Mouse (Mus musculus): ENCODE results near the gene Ddost. TPM values are rescaled to one million over a fixed set of nuclear protein-coding genes. Genes with fewer than 3 reads are reported as not detected.

The Ddost gene
- polyA plus RNA-seq, 1 experiment from 2014 or later, result 185 TPM

DNA sequence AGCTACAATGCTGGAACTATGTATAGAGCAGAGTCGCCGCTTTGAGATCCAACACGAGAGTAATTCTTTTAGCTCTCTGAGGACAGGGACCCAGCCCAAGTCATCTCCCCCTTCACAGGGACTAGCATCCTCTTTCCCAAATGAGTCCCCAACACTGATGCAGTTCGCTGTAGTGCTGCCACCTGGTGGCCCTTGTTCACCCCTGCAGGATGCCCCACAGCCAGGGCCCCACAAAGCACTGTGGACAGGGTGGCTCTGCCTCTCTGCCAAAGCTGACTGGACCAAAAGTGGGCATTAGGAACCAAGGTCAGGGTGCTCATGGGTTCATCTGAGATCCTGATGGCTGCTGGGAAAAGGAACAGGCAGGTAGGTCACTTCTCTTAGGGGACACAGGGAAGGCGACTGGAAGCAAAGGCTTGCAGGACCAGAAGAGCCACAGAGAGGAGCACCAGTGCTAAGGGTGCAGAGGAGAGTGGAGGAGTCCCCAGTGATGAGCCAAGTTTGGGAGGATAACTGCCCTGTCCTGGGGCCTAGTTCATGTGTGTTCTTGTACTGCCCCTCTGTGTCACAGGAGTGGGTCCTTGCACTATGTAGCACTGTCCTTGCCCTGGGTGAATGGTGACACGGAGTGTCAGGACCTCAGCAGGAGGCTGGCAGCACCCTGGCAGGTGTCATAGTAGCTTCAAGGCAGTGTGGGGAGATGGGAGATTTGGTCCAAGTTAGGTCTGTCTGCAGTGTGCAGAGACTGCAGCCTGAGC lies 14.2 kb downstream of the Ddost start:
- no peaks in the 10 kb centered on the region for H3K27me3 ChIP-seq (ENCODE audit: control insufficient read depth, insufficient read depth, low read depth, low read length)
- no peaks in the 10 kb centered on the region for H3K9me3 ChIP-seq (replicated peaks; ENCODE audit: control insufficient read depth, low read length)
- 48% methylated on average over 6 of the region's 6 CpGs for whole genome bisulfite sequencing (ENCODE audit: insufficient replicate concordance)
- no peak overlapping the region for H3K9ac ChIP-seq (ENCODE audit: low read depth, low read length)
- H3K4me3 ChIP-seq (ENCODE audit: low read depth, low read length), result no peak overlapping the region
- H3K4me2 ChIP-seq (ENCODE audit: low read depth, low read length), result no peak overlapping the region
- 0 out of 2 replicates have a peak, but pooled peaks have one; percentile 30 for ATAC-seq (ENCODE audit: low read depth)
- 0 out of 2 replicates have a peak, but pooled peaks cover 1% of the 10 kb centered on the region for H3K4me1 ChIP-seq (ENCODE audit: control insufficient read depth, low read depth, low read length)
- H3K27ac ChIP-seq (ENCODE audit: low read length), result no peak overlapping the region
- peaks cover 12% of the 10 kb centered on the region for H3K36me3 ChIP-seq (ENCODE audit: control insufficient read depth, insufficient read depth)

DNA sequence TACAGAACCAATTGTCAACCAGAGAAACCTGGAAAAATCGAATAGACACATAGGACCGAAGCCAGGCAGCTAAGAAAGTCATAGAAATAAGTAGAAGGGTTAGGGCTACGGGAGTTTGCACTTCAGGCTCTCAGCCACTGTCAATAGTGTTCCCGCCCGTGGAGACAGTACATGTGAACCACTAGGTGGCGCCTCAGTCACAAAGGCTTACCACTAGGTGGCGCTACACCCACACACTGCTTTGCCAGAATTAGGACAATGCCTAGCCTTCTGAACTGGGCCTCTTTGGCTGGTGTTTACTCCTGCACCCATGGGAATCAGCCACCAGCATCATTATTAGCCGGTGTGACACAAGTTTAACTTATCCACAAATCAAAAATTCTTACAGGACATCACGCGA lies 15.0 kb downstream of the Ddost start:
- peaks cover 2% of the 10 kb centered on the region for H3K4me1 ChIP-seq (ENCODE audit: control insufficient read depth, low read depth, low read length)
- ATAC-seq (ENCODE audit: low read depth), result peak; percentile 22; the same call in 1 of the 2 replicates
- no peaks in the 10 kb centered on the region for H3K9me3 ChIP-seq (replicated peaks; ENCODE audit: control insufficient read depth, low read length)
- H3K36me3 ChIP-seq (ENCODE audit: control insufficient read depth, insufficient read depth), result peaks cover 8% of the 10 kb centered on the region
- no peaks in the 10 kb centered on the region for H3K27me3 ChIP-seq (ENCODE audit: control insufficient read depth, insufficient read depth, low read depth, low read length)
- no peak overlapping the region for H3K4me2 ChIP-seq (ENCODE audit: low read depth, low read length)
- H3K27ac ChIP-seq (ENCODE audit: low read length), result no peak overlapping the region
- 31% methylated on average over 10 of the region's 10 CpGs for WGBS (ENCODE audit: insufficient replicate concordance)
- no peak overlapping the region for H3K4me3 ChIP-seq (ENCODE audit: low read depth, low read length)
- H3K9ac ChIP-seq (ENCODE audit: low read depth, low read length), result no peak overlapping the region

DNA sequence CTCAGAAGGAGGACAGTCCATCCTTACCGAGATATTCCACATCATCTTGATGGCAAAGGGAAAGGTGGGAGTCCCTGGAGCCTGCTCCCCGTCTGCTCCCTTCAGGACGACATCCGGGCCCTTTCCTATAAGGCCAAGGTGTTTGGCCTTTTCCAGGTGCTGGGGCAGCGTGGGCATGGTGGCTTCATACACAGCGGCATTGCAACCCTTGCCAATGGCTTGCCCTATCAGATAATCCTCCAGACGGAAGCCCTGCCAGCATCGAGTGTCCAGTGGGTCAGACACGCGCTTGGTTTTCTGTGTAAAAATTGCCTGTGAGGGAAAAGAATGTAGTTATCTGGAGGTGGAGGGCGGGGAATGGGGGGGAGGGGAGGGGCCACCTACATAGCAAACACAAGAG lies 16.2 kb downstream of the Ddost start:
- H3K4me1 ChIP-seq (ENCODE audit: control insufficient read depth, low read depth, low read length), result peaks cover 8% of the 10 kb centered on the region
- 71% methylated on average over 11 of the region's 11 CpGs for WGBS (ENCODE audit: insufficient replicate concordance)

GRCm38 (mm10) chr4:138321488-138321887 lies 17.0 kb downstream of the Ddost start:
- Histone ChIP-seq H3K9ac (ENCODE audit: low read depth, low read length) (no peak overlapping the region), H3K4me2 (ENCODE audit: low read depth, low read length) (no peak overlapping the region), H3K27ac (ENCODE audit: low read length) (no peak overlapping the region), H3K4me3 (ENCODE audit: low read depth, low read length) (no peak overlapping the region), H3K27me3 (ENCODE audit: control insufficient read depth, insufficient read depth, low read depth, low read length) (no peaks in the 10 kb centered on the region), H3K9me3 (replicated peaks; ENCODE audit: control insufficient read depth, low read length) (no peaks in the 10 kb centered on the region), H3K4me1 (ENCODE audit: control insufficient read depth, low read depth, low read length) (peaks cover 12% of the 10 kb centered on the region), H3K36me3 (ENCODE audit: control insufficient read depth, insufficient read depth) (peaks cover 2% of the 10 kb centered on the region; the same call in 1 of the 2 replicates)
- WGBS (ENCODE audit: insufficient replicate concordance), result 56% methylated on average over 7 of the region's 7 CpGs
- ATAC-seq (ENCODE audit: low read depth), result no peak

More for the DNA sequence above, 16.2 kb downstream of the Ddost start:
- Histone ChIP-seq H3K27ac (ENCODE audit: low read length) (no peak overlapping the region), H3K9ac (ENCODE audit: low read depth, low read length) (no peak overlapping the region), H3K27me3 (ENCODE audit: control insufficient read depth, insufficient read depth, low read depth, low read length) (no peaks in the 10 kb centered on the region), H3K4me2 (ENCODE audit: low read depth, low read length) (no peak overlapping the region), H3K4me3 (ENCODE audit: low read depth, low read length) (no peak overlapping the region), H3K36me3 (ENCODE audit: control insufficient read depth, insufficient read depth) (peaks cover 7% of the 10 kb centered on the region), H3K9me3 (replicated peaks; ENCODE audit: control insufficient read depth, low read length) (no peaks in the 10 kb centered on the region)
- no peak for ATAC-seq (ENCODE audit: low read depth)

DNA sequence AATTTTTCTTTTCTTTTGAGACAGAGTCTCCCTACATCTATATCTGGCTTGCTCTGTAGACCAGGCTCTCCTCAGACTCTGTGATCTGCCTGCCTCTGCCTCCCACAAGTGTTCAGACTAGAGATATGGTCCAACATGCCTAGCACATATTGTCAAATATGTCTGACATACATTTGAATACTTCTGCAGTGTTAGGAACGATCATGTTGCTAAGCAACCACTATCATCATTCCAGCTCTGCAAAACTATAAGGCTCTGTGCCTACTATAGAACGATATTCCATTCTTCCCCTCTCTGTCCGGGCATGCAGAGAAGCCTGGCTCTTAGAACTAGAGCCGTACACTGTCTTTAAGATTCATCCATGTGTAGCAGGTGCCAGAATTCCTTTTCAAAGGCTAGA lies 18.2 kb downstream of the Ddost start:
- Histone ChIP-seq H3K36me3 (ENCODE audit: control insufficient read depth, insufficient read depth) (no peaks in the 10 kb centered on the region), H3K9ac (ENCODE audit: low read depth, low read length) (no peak overlapping the region), H3K4me2 (ENCODE audit: low read depth, low read length) (no peak overlapping the region), H3K9me3 (replicated peaks; ENCODE audit: control insufficient read depth, low read length) (no peaks in the 10 kb centered on the region), H3K27ac (ENCODE audit: low read length) (no peak overlapping the region), H3K4me1 (ENCODE audit: control insufficient read depth, low read depth, low read length) (peaks cover 13% of the 10 kb centered on the region), H3K4me3 (ENCODE audit: low read depth, low read length) (no peak overlapping the region), H3K27me3 (ENCODE audit: control insufficient read depth, insufficient read depth, low read depth, low read length) (no peaks in the 10 kb centered on the region)
- WGBS (ENCODE audit: insufficient replicate concordance), result 65% methylated on average over 4 of the region's 4 CpGs
- ATAC-seq (ENCODE audit: low read depth), result no peak

GRCm38 (mm10) chr4:138323753-138324152 lies 19.2 kb downstream of the Ddost start:
- H3K27ac ChIP-seq (ENCODE audit: low read length), result no peak overlapping the region
- peaks cover 13% of the 10 kb centered on the region for H3K4me1 ChIP-seq (ENCODE audit: control insufficient read depth, low read depth, low read length)
- no peak for ATAC-seq (ENCODE audit: low read depth)
- no peak overlapping the region for H3K4me3 ChIP-seq (ENCODE audit: low read depth, low read length)
- no peaks in the 10 kb centered on the region for H3K27me3 ChIP-seq (ENCODE audit: control insufficient read depth, insufficient read depth, low read depth, low read length)
- no peaks in the 10 kb centered on the region for H3K9me3 ChIP-seq (replicated peaks; ENCODE audit: control insufficient read depth, low read length)
- no peaks in the 10 kb centered on the region for H3K36me3 ChIP-seq (ENCODE audit: control insufficient read depth, insufficient read depth)
- H3K9ac ChIP-seq (ENCODE audit: low read depth, low read length), result 0 out of 2 replicates have a peak overlapping the region, but pooled peaks have one; percentile 14
- 61% methylated on average over 4 of the region's 4 CpGs for WGBS (ENCODE audit: insufficient replicate concordance)
- no peak overlapping the region for H3K4me2 ChIP-seq (ENCODE audit: low read depth, low read length)

- no peak overlapping the region for H3K4me3 ChIP-seq (ENCODE audit: low read depth, low read length)
- no peak overlapping the region for H3K9ac ChIP-seq (ENCODE audit: low read depth, low read length)
- H3K4me1 ChIP-seq (ENCODE audit: control insufficient read depth, low read depth, low read length), result peaks cover 13% of the 10 kb centered on the region
- 74% methylated on average over 3 of the region's 3 CpGs for WGBS (ENCODE audit: insufficient replicate concordance)
- H3K9me3 ChIP-seq (replicated peaks; ENCODE audit: control insufficient read depth, low read length), result no peaks in the 10 kb centered on the region
- no peaks in the 10 kb centered on the region for H3K36me3 ChIP-seq (ENCODE audit: control insufficient read depth, insufficient read depth)
- H3K27me3 ChIP-seq (ENCODE audit: control insufficient read depth, insufficient read depth, low read depth, low read length), result no peaks in the 10 kb centered on the region
- H3K27ac ChIP-seq (ENCODE audit: low read length), result no peak overlapping the region
- H3K4me2 ChIP-seq (ENCODE audit: low read depth, low read length), result no peak overlapping the region
- no peak for ATAC-seq (ENCODE audit: low read depth)
Observed at GRCm38 (mm10) chr4:138324451-138324850, 19.9 kb downstream of the Ddost start.

GRCm38 (mm10) chr4:138325466-138326076 lies 21.0 kb downstream of the Ddost start:
- H3K9me3 ChIP-seq (replicated peaks; ENCODE audit: control insufficient read depth, low read length), result no peaks in the 10 kb centered on the region
- no peaks in the 10 kb centered on the region; the same call in 1 of the 2 replicates for H3K27me3 ChIP-seq (ENCODE audit: control insufficient read depth, insufficient read depth, low read depth, low read length)
- peaks cover 13% of the 10 kb centered on the region for H3K4me1 ChIP-seq (ENCODE audit: control insufficient read depth, low read depth, low read length)
- H3K4me3 ChIP-seq (ENCODE audit: low read depth, low read length), result peak overlapping the region; percentile 93
- peak overlapping the region; percentile 93 for H3K27ac ChIP-seq (ENCODE audit: low read length)
- H3K4me2 ChIP-seq (ENCODE audit: low read depth, low read length), result peak overlapping the region; percentile 69
- ATAC-seq (ENCODE audit: low read depth), result peak; percentile 93
- under 1% methylated on average over 44 of the region's 45 CpGs for WGBS (ENCODE audit: insufficient replicate concordance)
- H3K9ac ChIP-seq (ENCODE audit: low read depth, low read length), result peak overlapping the region; percentile 83
- no peaks in the 10 kb centered on the region for H3K36me3 ChIP-seq (ENCODE audit: control insufficient read depth, insufficient read depth)

Measured in liver, embryonic 16.5 days (tissue).